Mouse (Mus musculus): ENCODE data around the gene Plekhh1. TPM values are rescaled to one million over a fixed set of nuclear protein-coding genes. Genes with fewer than 3 reads are reported as not detected.

Plekhh1 gene
- 1 to 10 TPM; 2.6 to 2.9 TPM for total RNA-seq (2021)
- long read RNA-seq, result 0 reads

- DNase-seq (ENCODE audit: low spot score in 2 of 2), result peak in 1 of 2 experiments; percentile 47
Observed at GRCm38 (mm10) chr12:79028911-79029861, at the start of gene Plekhh1. TSS of gene Plekhh1 (plus strand) at chr12:79029163.

DNA sequence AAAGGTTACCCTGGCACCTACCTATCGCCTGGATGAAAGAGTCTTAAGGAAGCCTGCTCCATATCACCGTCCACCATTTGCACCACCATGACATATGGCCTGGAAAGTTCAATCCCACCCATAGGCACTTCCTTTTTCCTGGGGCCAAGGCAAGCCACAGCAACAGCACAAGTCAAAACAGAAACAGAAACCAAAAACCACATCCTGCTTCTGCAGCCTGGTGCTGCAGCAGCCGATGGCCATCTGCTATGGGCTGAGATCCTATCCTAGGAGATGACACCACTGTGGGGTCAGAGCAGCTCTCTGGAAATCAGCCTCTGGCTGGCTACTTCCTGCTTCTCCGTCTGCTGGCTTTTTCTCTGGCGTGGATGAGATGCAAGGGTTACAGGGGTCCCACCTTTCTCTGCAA, 48.3 kb upstream of the Plekhh1 start:
- no peak for DNase-seq (ENCODE audit: low spot score in 2 of 2)

DNA sequence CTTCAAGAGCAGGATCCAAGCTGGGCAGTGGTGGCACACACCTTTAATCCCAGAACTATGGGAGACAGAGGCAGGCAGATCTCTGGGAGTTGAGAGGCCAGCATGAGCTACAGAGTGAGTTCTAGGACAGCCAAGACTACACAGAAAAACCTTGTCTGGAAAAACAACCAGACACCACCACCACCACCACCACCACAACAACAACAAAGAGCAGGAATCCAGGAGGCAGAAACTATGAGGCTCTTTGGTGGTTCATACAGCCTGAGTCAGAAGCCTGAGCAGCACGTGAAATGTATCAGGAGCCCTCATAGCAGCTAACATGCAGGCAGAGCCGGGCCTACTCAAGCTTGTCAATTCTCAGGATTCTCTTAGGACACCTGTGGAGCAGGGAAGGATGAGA, 47.8 kb upstream of the Plekhh1 start:
- DNase-seq (ENCODE audit: low spot score in 2 of 2), result no peak

DNA sequence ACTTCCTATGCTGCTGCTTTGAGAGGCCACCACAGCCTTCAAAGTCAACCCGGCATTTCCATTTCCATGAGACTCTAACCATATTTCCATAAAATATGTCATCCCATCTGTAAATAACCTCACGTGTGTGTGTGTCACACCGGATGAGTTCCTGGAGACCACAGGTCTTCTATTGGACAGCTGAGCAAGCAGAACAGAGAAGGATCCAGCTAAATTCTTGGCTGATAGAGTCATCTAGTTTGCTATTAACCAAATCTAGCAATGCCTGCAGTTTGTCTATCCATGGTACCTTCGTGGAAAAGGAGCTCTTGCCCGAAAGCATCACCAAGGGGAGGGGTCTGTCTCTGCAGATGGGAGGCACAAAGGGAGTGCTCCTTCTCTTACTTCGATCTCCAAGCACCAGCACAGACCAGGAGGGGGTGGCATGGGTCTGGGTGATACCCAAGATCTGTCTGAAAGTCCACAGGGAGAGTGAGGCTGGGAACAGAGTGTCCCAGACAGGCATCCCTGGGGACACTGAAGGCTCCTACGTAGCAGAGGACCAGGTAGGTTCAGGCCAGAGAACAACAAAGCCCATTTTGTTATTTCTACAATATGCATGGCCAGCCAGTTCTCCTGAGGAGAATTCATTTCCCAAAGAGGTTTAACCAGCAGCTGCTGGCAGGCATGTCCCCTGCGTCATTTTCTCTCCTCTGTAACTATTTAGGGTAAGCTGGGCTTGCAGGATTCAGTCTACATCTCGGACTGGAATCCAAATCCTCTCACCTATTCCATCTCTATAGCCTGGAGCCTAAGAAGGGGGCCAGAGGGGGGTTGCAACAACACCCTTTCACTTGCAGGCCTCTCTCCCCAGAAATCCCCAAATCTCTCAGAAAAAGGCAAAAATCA, 46.8 kb upstream of the Plekhh1 start:
- no peak for DNase-seq (ENCODE audit: low spot score in 2 of 2)

DNA sequence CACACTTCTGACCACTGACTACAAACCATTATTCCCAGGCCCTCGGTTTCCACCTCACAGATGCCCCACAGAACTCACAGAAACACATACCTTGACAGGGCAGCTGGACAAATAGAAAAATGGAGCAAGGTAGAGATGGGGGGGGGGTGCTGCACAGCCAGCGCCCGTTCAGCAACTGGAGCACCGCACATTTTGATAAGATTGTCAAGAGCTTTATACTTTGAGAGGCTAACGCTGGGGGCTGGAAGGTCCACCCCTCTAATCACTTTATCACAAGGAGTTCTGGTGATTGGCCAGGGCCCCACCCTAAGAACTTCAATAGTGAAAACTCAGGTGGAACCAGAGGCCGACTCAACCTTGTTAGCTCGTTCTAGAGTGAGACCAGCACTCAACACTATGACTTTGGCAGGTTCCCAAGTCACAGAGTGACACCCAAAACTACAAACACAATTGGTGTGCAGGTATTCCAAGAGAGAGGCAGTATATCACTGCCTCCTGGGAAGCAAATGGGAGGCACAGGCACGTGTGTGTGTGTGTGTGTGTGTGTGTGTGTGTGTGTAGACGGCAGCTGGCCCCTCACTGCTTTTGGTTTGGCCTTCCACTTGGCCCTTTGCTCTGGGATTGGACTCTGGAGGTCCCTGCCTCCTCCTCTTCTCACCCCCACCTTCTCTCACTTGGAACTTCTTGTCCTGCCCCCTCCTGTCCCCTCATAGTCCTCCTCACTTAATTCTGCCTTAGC, 45.5 kb upstream of the Plekhh1 start:
- DNase-seq (ENCODE audit: low spot score in 2 of 2), result no peak

DNA sequence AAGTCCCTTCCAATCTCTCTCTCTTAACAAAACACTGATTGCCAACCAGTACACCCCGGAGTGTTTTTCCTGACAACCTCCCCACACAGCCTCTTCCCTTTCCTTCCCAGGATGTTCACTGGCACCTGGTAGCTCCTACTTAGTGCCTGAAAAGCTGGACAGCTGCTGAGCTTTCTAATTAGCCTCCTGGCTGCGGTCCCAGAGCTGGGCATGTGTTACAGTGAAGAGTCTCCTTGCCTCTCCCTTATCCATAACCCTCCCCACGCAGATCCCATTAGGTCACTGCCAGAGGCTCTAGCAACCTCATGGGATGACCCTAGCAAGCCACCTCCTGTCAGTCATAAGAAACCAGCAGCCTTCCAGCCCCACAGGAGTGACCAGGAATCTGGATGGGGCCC, 44.9 kb upstream of the Plekhh1 start:
- peak; percentile 56 to 57 for DNase-seq (ENCODE audit: low spot score in 2 of 2)

DNA sequence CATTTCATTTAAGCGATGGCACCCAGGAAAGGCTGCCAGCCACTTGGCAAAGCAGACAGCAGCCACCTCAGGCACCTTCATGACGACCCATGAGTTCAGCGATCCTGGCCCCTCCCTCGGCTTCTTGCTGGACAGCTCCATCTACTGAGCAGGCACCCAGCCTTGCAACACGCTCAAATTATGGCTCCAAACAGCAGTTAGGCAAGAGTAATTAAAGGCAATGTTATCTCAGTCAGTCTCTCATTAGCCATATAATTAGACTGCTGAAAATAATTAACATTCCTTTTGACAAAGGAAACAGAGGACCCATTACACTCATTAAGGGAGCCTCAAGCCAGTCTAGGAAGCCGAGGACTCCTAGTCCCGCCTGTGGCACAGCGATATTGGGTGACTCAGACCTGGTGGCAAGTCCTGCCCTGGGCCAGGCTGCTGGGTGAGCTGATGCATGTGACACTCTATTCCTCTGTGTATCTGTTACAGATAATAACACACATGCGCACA, 41.3 kb upstream of the Plekhh1 start:
- DNase-seq (ENCODE audit: low spot score in 2 of 2), result peak; percentile 29 to 41

- no peak for DNase-seq (ENCODE audit: low spot score in 2 of 2)
Observed at GRCm38 (mm10) chr12:78996271-78996670, 32.7 kb upstream of the Plekhh1 start.

DNA sequence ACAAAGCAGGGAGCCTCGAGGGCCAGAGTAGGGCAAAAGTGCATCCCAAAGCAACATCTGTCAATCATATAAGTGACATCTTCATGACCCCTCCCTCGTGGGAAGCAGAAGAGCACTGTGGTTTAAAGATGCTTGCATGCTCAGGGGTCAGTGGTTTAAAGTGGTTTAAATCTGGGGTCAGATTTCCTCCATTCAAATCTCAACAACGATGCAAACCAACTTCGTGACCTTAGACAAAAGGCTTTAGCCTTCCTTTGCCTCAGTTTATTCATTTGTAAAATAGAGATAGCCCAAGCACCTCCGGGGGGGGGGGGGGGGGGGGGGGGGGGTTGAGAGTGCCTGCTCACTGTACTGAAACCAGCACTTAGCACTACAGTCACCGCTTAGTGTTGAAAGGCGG, 32.3 kb upstream of the Plekhh1 start:
- no peak for DNase-seq (ENCODE audit: low spot score in 2 of 2)

DNA sequence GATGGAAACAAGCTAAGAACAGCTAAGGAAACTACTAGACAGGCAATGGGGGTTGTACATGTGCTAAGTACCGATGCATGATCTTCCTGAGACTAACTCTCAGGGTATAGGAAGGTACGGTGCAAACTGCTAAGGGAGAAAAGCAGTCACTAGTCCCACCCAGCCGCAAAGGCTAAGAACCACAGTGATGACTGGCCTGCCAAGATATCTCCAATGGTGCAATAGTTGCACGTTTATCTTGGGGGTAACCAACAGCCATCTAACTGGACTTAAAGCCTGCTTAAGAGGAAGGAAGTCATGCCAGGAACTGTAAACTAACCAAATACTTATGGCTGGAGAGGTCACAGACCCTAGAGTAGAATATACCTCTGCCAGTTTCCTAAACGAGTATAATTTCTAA, 26.6 kb upstream of the Plekhh1 start:
- DNase-seq (ENCODE audit: low spot score in 2 of 2), result no peak

- DNase-seq (ENCODE audit: low spot score in 2 of 2), result no peak
Observed at GRCm38 (mm10) chr12:79002978-79003377, 26.0 kb upstream of the Plekhh1 start.

GRCm38 (mm10) chr12:79005456-79005855, 23.5 kb upstream of the Plekhh1 start:
- no peak for DNase-seq (ENCODE audit: low spot score in 2 of 2)

DNA sequence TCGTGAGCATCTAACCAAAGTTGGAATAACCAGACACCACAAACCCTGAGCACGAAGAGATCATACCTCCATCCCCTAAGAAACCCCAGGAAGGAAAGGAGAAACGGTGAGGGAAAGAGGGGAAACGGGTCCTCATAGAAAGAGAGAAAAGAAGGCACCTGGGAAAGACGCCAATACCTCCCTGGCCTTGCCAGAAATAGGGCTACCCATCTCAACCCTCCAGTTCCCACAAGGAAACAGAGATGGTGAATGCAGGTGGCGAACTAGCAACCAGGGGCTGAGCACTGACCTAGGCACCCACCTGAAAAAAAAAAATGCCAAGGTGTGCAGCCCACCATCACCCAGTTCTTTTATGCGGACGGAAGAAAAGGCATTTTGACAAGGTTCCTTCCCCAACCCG, 22.9 kb upstream of the Plekhh1 start:
- no peak for DNase-seq (ENCODE audit: low spot score in 2 of 2)

DNA sequence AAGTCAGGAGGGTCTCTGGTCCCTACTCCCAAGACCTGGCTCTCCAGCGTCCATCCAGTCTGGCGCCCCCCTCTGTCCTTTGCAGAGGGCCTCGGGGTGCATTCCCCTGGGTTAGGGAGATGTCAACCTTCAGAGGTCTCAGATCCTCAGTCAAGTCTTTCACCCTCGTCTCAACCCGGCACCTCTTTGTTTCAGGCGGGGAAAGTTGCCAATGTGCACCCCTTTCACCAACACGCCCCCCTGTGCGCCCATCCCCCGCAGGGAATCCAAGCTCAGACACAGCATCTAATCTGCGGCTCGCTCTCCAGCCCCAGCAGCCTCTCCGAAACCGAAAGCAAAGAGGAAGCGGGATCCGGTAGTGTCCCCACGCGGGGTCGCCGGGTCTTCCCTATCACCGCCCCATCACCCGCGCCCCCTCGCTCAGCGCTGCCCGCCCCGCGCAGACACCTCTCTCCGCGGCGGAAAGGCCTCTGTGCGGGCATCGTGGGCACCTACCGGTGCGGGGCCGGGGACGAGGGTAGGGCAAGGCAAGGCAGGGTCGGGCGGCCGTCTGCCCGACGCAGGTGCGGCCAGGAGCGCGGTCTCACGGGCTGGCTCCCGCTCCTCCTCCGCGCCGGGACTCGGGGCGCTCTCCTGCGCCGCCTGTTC, 22.4 kb upstream of the Plekhh1 start:
- peak; percentile 66 to 76 for DNase-seq (ENCODE audit: low spot score in 2 of 2)

GRCm38 (mm10) chr12:79007126-79007753, 21.7 kb upstream of the Plekhh1 start, which contains the start of gene Tmem229b:
TSS of gene Tmem229b (minus strand) at chr12:79007627.
- peak; percentile 69 to 79 for DNase-seq (ENCODE audit: low spot score in 2 of 2)

GRCm38 (mm10) chr12:79010569-79010968, 18.4 kb upstream of the Plekhh1 start:
- no peak for DNase-seq (ENCODE audit: low spot score in 2 of 2)

GRCm38 (mm10) chr12:79016109-79016508, 12.9 kb upstream of the Plekhh1 start:
- no peak for DNase-seq (ENCODE audit: low spot score in 2 of 2)

DNA sequence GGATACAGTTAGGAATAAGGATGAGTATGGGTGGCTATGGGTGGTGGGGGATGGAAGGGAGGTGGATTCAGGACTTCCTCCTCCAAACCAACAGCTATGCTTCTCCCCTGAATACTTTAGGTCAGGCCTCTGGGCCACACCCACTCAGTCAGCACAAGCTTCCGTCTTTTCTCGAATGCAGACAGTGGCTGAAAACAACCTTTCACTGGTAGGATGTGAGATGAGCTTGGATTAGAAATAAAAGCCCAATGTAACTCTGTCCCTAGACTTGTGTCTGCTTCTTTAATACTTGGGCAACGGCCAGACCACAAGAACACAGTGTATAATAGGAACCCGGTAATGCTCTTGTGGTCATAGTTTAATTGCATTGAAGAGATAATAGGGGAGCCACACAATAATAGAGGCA, 11.0 kb upstream of the Plekhh1 start:
- no peak for DNase-seq (ENCODE audit: low spot score in 2 of 2)

GRCm38 (mm10) chr12:79021902-79022301, 7.1 kb upstream of the Plekhh1 start:
- DNase-seq (ENCODE audit: low spot score in 2 of 2), result no peak

GRCm38 (mm10) chr12:79022882-79023281, 6.1 kb upstream of the Plekhh1 start:
- peak; percentile 64 to 73 for DNase-seq (ENCODE audit: low spot score in 2 of 2)
